Mouse (Mus musculus) intestine, embryonic 16.5 days (tissue): Measurements from ENCODE around the gene Ppp1r12b. TPM values are rescaled to one million over a fixed set of nuclear protein-coding genes. Genes with fewer than 3 reads are reported as not detected.

ENCODE experiments used
- ATAC-seq: fragments of 200-750 bp; cut with Nextera tagmentation; 2 replicates; pipeline ENCODE4 v1.8.0; 2017; ENCODE audit warnings: moderate TSS enrichment, moderate library complexity
- H3K27ac ChIP-seq: fragments of 300-500 bp; sonication (generic); 2 replicates; pipeline ENCODE4 v1.5.1; 2014; ENCODE audit warnings: mild to moderate bottlenecking, low read length
- H3K27me3 ChIP-seq: fragments of 300-500 bp; sonication (generic); replicated peaks from 2 replicates; pipeline ENCODE4 v1.6.1; 2014; ENCODE audit warnings: low read length, control low read depth, mixed read lengths; ENCODE audit not compliant: control insufficient read depth, insufficient read depth
- H3K36me3 ChIP-seq: fragments of 300-500 bp; sonication (generic); 2 replicates; pipeline ENCODE4 v1.6.1; 2014; ENCODE audit warnings: low read length, control low read depth; ENCODE audit not compliant: control insufficient read depth, insufficient read depth
- H3K4me1 ChIP-seq: fragments of 300-500 bp; sonication (generic); 2 replicates; pipeline ENCODE4 v1.6.1; 2014; ENCODE audit warnings: low read length, control low read depth, mixed read lengths; ENCODE audit not compliant: control insufficient read depth, insufficient read depth
- H3K4me2 ChIP-seq: fragments of 300-500 bp; sonication (generic); 2 replicates; pipeline ENCODE4 v1.6.1; 2014; ENCODE audit warnings: low read depth, low read length, control low read depth
- H3K4me3 ChIP-seq: fragments of 300-500 bp; sonication (generic); 2 replicates; pipeline ENCODE4 v1.5.1; 2014; ENCODE audit warnings: mild to moderate bottlenecking, low read length
- H3K9ac ChIP-seq: fragments of 300-500 bp; sonication (generic); 2 replicates; pipeline ENCODE4 v1.6.1; 2014; ENCODE audit warnings: low read depth, low read length
- H3K9me3 ChIP-seq: fragments of 300-500 bp; sonication (generic); 2 replicates; pipeline ENCODE4 v1.6.1; 2016; ENCODE audit warnings: low read length, control low read depth; ENCODE audit not compliant: control insufficient read depth
- WGBS: fragments of 180-500 bp; shearing (Covaris S2); extraction: QIAGEN DNeasy Blood & Tissue Kit; methylation state at CpG from one replicate; pipeline ENCODE4 v1.1.7; 2014; 5-methylcytosine and 5-hydroxymethylcytosine counted together
- polyA plus RNA-seq: library from polyadenylated mRNA; unstranded; fragments of >200 nt; fragmentation: Nextera tagmentation; extraction: Ambion mirVana; gene quantifications from 2 replicates; pipeline ENCODE4 v1.2.1, GENCODE M21; 2015

The Ppp1r12b gene
- polyA plus RNA-seq, 1 experiment from 2014 or later: 13.9 TPM

GRCm38 (mm10) chr1:134801758-134802157 lies 154.0 kb downstream of the Ppp1r12b start:
- H3K4me3 ChIP-seq: peak overlapping the region; percentile 42
- ATAC-seq: no peak
- peak overlapping the region; percentile 52 for H3K4me2 ChIP-seq
- peak overlapping the region; percentile 71 for H3K9ac ChIP-seq
- H3K9me3 ChIP-seq: no peaks in the 10 kb centered on the region
- no peaks in the 10 kb centered on the region for H3K36me3 ChIP-seq
- H3K27ac ChIP-seq: peak overlapping the region; percentile 56
- 65% methylated on average over 7 of the region's 7 CpGs for WGBS
- peaks cover 15% of the 10 kb centered on the region for H3K4me1 ChIP-seq
- no peaks in the 10 kb centered on the region for H3K27me3 ChIP-seq

GRCm38 (mm10) chr1:134796536-134796935 lies 159.2 kb downstream of the Ppp1r12b start:
- ATAC-seq: no peak
- Histone ChIP-seq H3K9me3 (no peaks in the 10 kb centered on the region), H3K4me1 (peaks cover 4% of the 10 kb centered on the region), H3K27me3 (no peaks in the 10 kb centered on the region), H3K4me3 (no peak overlapping the region), H3K4me2 (no peak overlapping the region), H3K27ac (no peak overlapping the region), H3K9ac (no peak overlapping the region), H3K36me3 (no peaks in the 10 kb centered on the region)
- 73% methylated on average over 3 of the region's 3 CpGs for WGBS

GRCm38 (mm10) chr1:134796076-134796475 lies 159.7 kb downstream of the Ppp1r12b start:
- Histone ChIP-seq H3K27me3 (no peaks in the 10 kb centered on the region), H3K36me3 (no peaks in the 10 kb centered on the region), H3K4me1 (peaks cover 4% of the 10 kb centered on the region), H3K9me3 (no peaks in the 10 kb centered on the region), H3K27ac (no peak overlapping the region), H3K9ac (no peak overlapping the region), H3K4me3 (no peak overlapping the region), H3K4me2 (no peak overlapping the region)
- ATAC-seq: no peak
- 96% methylated on average over 1 of the region's 1 CpGs for WGBS

GRCm38 (mm10) chr1:134791456-134791855 lies 164.3 kb downstream of the Ppp1r12b start:
- no peaks in the 10 kb centered on the region for H3K27me3 ChIP-seq
- H3K9me3 ChIP-seq: no peaks in the 10 kb centered on the region
- no peak overlapping the region for H3K4me3 ChIP-seq
- no peak overlapping the region for H3K27ac ChIP-seq
- H3K36me3 ChIP-seq: no peaks in the 10 kb centered on the region
- ATAC-seq: no peak
- H3K4me2 ChIP-seq: no peak overlapping the region
- peaks cover 8% of the 10 kb centered on the region for H3K4me1 ChIP-seq
- H3K9ac ChIP-seq: no peak overlapping the region

- no peak overlapping the region for H3K27ac ChIP-seq
- H3K9me3 ChIP-seq: no peaks in the 10 kb centered on the region
- H3K36me3 ChIP-seq: no peaks in the 10 kb centered on the region
- ATAC-seq: no peak
- peaks cover 7% of the 10 kb centered on the region for H3K4me1 ChIP-seq
- WGBS: 82% methylated on average over 2 of the region's 2 CpGs
- H3K4me3 ChIP-seq: no peak overlapping the region
- H3K4me2 ChIP-seq: no peak overlapping the region
- no peak overlapping the region for H3K9ac ChIP-seq
- H3K27me3 ChIP-seq: no peaks in the 10 kb centered on the region
Measured at GRCm38 (mm10) chr1:134790716-134791439, 164.9 kb downstream of the Ppp1r12b start.

- no peak overlapping the region for H3K4me2 ChIP-seq
- no peak overlapping the region; the same call in 1 of the 2 replicates for H3K27ac ChIP-seq
- H3K36me3 ChIP-seq: no peaks in the 10 kb centered on the region
- H3K27me3 ChIP-seq: no peaks in the 10 kb centered on the region
- peaks cover 9% of the 10 kb centered on the region; the same call in 1 of the 2 replicates for H3K4me1 ChIP-seq
- H3K4me3 ChIP-seq: no peak overlapping the region
- H3K9ac ChIP-seq: no peak overlapping the region; the same call in 1 of the 2 replicates
- no peak for ATAC-seq
- no peaks in the 10 kb centered on the region for H3K9me3 ChIP-seq
- 47% methylated on average over 7 of the region's 7 CpGs for WGBS
Measured at GRCm38 (mm10) chr1:134788096-134788495, 167.6 kb downstream of the Ppp1r12b start.

GRCm38 (mm10) chr1:134784911-134785310 lies 170.8 kb downstream of the Ppp1r12b start:
- H3K4me3 ChIP-seq: no peak overlapping the region
- H3K27ac ChIP-seq: 0 out of 2 replicates have a peak overlapping the region, but pooled peaks have one; percentile 0
- H3K27me3 ChIP-seq: no peaks in the 10 kb centered on the region
- WGBS: 77% methylated on average over 1 of the region's 1 CpGs
- H3K4me1 ChIP-seq: peaks cover 9% of the 10 kb centered on the region; the same call in 1 of the 2 replicates
- no peak for ATAC-seq
- H3K4me2 ChIP-seq: no peak overlapping the region
- H3K9me3 ChIP-seq: no peaks in the 10 kb centered on the region
- H3K36me3 ChIP-seq: no peaks in the 10 kb centered on the region
- H3K9ac ChIP-seq: no peak overlapping the region

- Histone ChIP-seq H3K27ac (0 out of 2 replicates have a peak overlapping the region, but pooled peaks have one; percentile 0), H3K4me2 (no peak overlapping the region), H3K4me3 (no peak overlapping the region), H3K4me1 (peaks cover 9% of the 10 kb centered on the region; the same call in 1 of the 2 replicates), H3K9me3 (no peaks in the 10 kb centered on the region), H3K36me3 (no peaks in the 10 kb centered on the region), H3K9ac (no peak overlapping the region; the same call in 1 of the 2 replicates), H3K27me3 (no peaks in the 10 kb centered on the region)
- 55% methylated on average over 6 of the region's 6 CpGs for WGBS
- ATAC-seq: no peak
Measured at GRCm38 (mm10) chr1:134784481-134784880, 171.3 kb downstream of the Ppp1r12b start.

- Histone ChIP-seq H3K27ac (0 out of 2 replicates have a peak overlapping the region, but pooled peaks have one; percentile 0), H3K9ac (0 out of 2 replicates have a peak overlapping the region, but pooled peaks have one; percentile 21), H3K4me2 (no peak overlapping the region), H3K4me3 (no peak overlapping the region), H3K27me3 (no peaks in the 10 kb centered on the region), H3K4me1 (peaks cover 9% of the 10 kb centered on the region; the same call in 1 of the 2 replicates), H3K9me3 (no peaks in the 10 kb centered on the region), H3K36me3 (no peaks in the 10 kb centered on the region)
- no peak for ATAC-seq
- 66% methylated on average over 4 of the region's 4 CpGs for WGBS
Measured at GRCm38 (mm10) chr1:134783958-134784357, 171.8 kb downstream of the Ppp1r12b start.
